Mouse (Mus musculus): Measurements from ENCODE around the gene Wnt8b.

DNA sequence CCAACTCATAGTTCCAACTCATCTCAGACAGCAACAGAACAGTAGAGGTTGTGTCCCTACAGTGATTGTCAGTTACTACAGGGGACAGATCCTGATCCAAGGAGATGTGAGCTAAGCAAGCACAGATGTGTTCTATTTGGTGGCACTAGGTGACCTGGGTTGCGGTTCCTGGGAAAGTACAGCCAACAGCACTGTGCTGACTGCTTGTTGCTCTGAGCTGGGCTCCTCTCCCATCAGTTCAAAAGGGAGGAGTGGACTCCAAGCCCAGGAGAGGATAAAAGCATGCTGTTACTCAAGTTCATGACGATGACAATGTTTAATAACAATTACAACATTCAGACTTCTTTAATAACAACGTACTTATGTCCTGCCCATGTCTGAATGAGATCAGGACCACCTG lies 47.5 kb upstream of the Wnt8b start:
- TF ChIP-seq TCF12 (IDR thresholded peaks at IDR 0.05; ENCODE audit: low read depth, low read length) = no peak
- TF ChIP-seq POLR2A (IDR thresholded peaks at IDR 0.05; ENCODE audit: low read depth, low read length) = no peak
- no peak for TF ChIP-seq CTCF (conservative IDR thresholded peaks at IDR 0.05 in 1 of 2, IDR thresholded peaks at IDR 0.05 in 1 of 2; ENCODE audit: low read depth in 2 of 2, low read length in 2 of 2)
- TF ChIP-seq JUND (conservative IDR thresholded peaks at IDR 0.05; ENCODE audit: low read depth, low read length) = no peak
- no peak for TF ChIP-seq GABPA (IDR thresholded peaks at IDR 0.05; ENCODE audit: insufficient replicate concordance, low read depth, low read length)
- TF ChIP-seq UBTF (IDR thresholded peaks at IDR 0.05; ENCODE audit: low read depth, low read length) = no peak
- no peak for TF ChIP-seq USF1 (IDR thresholded peaks at IDR 0.05; ENCODE audit: low read depth, low read length)

All from CH12.LX (cell line).